Mouse (Mus musculus) CH12.LX (cell line): ENCODE results near the gene Stxbp3. TPM values are rescaled to one million over a fixed set of nuclear protein-coding genes. Genes with fewer than 3 reads are reported as not detected.

ENCODE experiments used
- DNase-seq: peaks from one replicate; pipeline ENCODE4 v3.0.0-alpha.2; 2013; ENCODE audit errors: extremely low read depth
- H3K27ac ChIP-seq: 2 replicates; pipeline ENCODE4 v1.5.1; 2012; ENCODE audit warnings: low read depth, mild to moderate bottlenecking, control low read depth, moderate library complexity; ENCODE audit not compliant: insufficient read depth
- H3K27me3 ChIP-seq: replicated peaks from 2 replicates; pipeline ENCODE3; 2012; ENCODE audit warnings: inconsistent platforms
- H3K36me3 ChIP-seq, 2 experiments: replicated peaks in 1 of 2; 2 replicates each; pipeline versions ENCODE3 to v1.6.1; 2012; ENCODE audit warnings: inconsistent platforms in 1 of 2, low read length in 1 of 2, mild to moderate bottlenecking in 1 of 2, mixed read lengths in 1 of 2, moderate library complexity in 1 of 2; ENCODE audit not compliant: control insufficient read depth in 1 of 2, insufficient read depth in 1 of 2
- H3K4me1 ChIP-seq, 2 experiments: 2 replicates each; pipeline ENCODE4 v1.6.1; 2012; ENCODE audit warnings: inconsistent platforms in 1 of 2, moderate library complexity in 1 of 2; ENCODE audit not compliant: insufficient read depth in 2 of 2, control insufficient read depth in 1 of 2
- H3K4me2 ChIP-seq: 2 replicates; pipeline ENCODE4 v1.6.1; 2012; ENCODE audit warnings: low read depth, mild to moderate bottlenecking, control low read depth; ENCODE audit not compliant: poor library complexity, insufficient read depth, severe bottlenecking
- H3K4me3 ChIP-seq, 3 experiments: fragments of 150-350 bp in 1 of 3; sonication (generic) in 1 of 3; replicated peaks in 1 of 3; 2 replicates each; pipeline versions ENCODE3 to v1.5.1; 2011 to 2012; ENCODE audit warnings: low read depth in 2 of 3, low read length in 2 of 3, mild to moderate bottlenecking in 2 of 3, moderate library complexity in 2 of 3, control low read depth in 1 of 3, improper control_type of control experiment in 1 of 3, inconsistent platforms in 1 of 3, mixed read lengths in 1 of 3; ENCODE audit not compliant: poor library complexity in 1 of 3
- H3K79me2 ChIP-seq: replicated peaks from 2 replicates; pipeline ENCODE4 v1.6.1; 2012; ENCODE audit warnings: mild to moderate bottlenecking, moderate library complexity; ENCODE audit not compliant: control insufficient read depth, poor library complexity, insufficient read depth, severe bottlenecking; ENCODE audit errors: extremely low read depth
- H3K9ac ChIP-seq: 2 replicates; pipeline ENCODE4 v1.6.1; 2012; ENCODE audit warnings: low read depth, mild to moderate bottlenecking, control low read depth, moderate library complexity; ENCODE audit not compliant: insufficient read depth
- H3K9me3 ChIP-seq: replicated peaks from 2 replicates; pipeline ENCODE3; 2012; ENCODE audit warnings: low read length, inconsistent platforms, mixed read lengths
- BHLHE40 ChIP-seq: IDR thresholded peaks from 2 replicates; pipeline ENCODE4 v1.6.1; 2011; ENCODE audit warnings: mild to moderate bottlenecking, low read depth, low read length, improper control_type of control experiment
- CHD1 ChIP-seq: IDR thresholded peaks from 2 replicates; pipeline ENCODE4 v1.6.1; 2012; ENCODE audit warnings: low read depth, low read length, improper control_type of control experiment, inconsistent platforms
- ELF1 ChIP-seq: IDR thresholded peaks from 2 replicates; pipeline ENCODE4 v1.6.1; 2014; ENCODE audit warnings: low read depth, mild to moderate bottlenecking, inconsistent platforms, low read length, improper control_type of control experiment
- EP300 ChIP-seq: IDR thresholded peaks from 2 replicates; pipeline ENCODE4 v1.6.1; 2011; ENCODE audit warnings: low read length, improper control_type of control experiment
- ETS1 ChIP-seq: conservative IDR thresholded peaks from 2 replicates; pipeline ENCODE4 v1.6.1; 2012; ENCODE audit warnings: low read depth, mild to moderate bottlenecking, inconsistent platforms, low read length, improper control_type of control experiment, moderate library complexity
- GABPA ChIP-seq: IDR thresholded peaks from 2 replicates; pipeline ENCODE4 v1.6.1; 2012; ENCODE audit warnings: low read depth, low read length, improper control_type of control experiment, inconsistent platforms; ENCODE audit not compliant: insufficient replicate concordance
- IRF4 ChIP-seq: IDR thresholded peaks from 2 replicates; pipeline ENCODE4 v1.6.1; 2014; ENCODE audit warnings: low read depth, mild to moderate bottlenecking, inconsistent platforms, low read length, improper control_type of control experiment
- JUN ChIP-seq: IDR thresholded peaks from 2 replicates; pipeline ENCODE4 v1.6.1; 2011; ENCODE audit warnings: low read depth, mild to moderate bottlenecking, low read length, improper control_type of control experiment, moderate library complexity; ENCODE audit not compliant: insufficient read depth
- MAFK ChIP-seq: IDR thresholded peaks from 2 replicates; pipeline ENCODE4 v1.6.1; 2011; ENCODE audit warnings: low read length, improper control_type of control experiment; ENCODE audit not compliant: insufficient replicate concordance
- MAX ChIP-seq: IDR thresholded peaks from 2 replicates; pipeline ENCODE4 v1.6.1; 2011; ENCODE audit warnings: low read length, improper control_type of control experiment
- MAZ ChIP-seq: IDR thresholded peaks from 2 replicates; pipeline ENCODE4 v1.6.1; 2012; ENCODE audit warnings: low read depth, mild to moderate bottlenecking, inconsistent platforms, low read length, improper control_type of control experiment, moderate library complexity
- MXI1 ChIP-seq: IDR thresholded peaks from 2 replicates; pipeline ENCODE4 v1.6.1; 2011; ENCODE audit warnings: mild to moderate bottlenecking, low read depth, low read length, improper control_type of control experiment
- MYC ChIP-seq: IDR thresholded peaks from 2 replicates; pipeline ENCODE4 v1.6.1; 2011; ENCODE audit warnings: low read depth, mild to moderate bottlenecking, improper control_type of control experiment, low read length
- NELFE ChIP-seq: IDR thresholded peaks from 2 replicates; pipeline ENCODE4 v1.6.1; 2011; ENCODE audit warnings: low read depth, low read length, improper control_type of control experiment
- NRF1 ChIP-seq: IDR thresholded peaks from 2 replicates; pipeline ENCODE4 v1.6.1; 2014; ENCODE audit warnings: low read depth, mild to moderate bottlenecking, inconsistent platforms, low read length, improper control_type of control experiment, moderate library complexity
- PAX5 ChIP-seq: IDR thresholded peaks from 2 replicates; pipeline ENCODE4 v1.6.1; 2012; ENCODE audit warnings: low read length, inconsistent platforms, mixed read lengths
- POLR2A ChIP-seq: IDR thresholded peaks from 2 replicates; pipeline ENCODE4 v1.6.1; 2011; ENCODE audit warnings: low read depth, mild to moderate bottlenecking, improper control_type of control experiment, low read length
- RCOR1 ChIP-seq: conservative IDR thresholded peaks from 2 replicates; pipeline ENCODE4 v1.6.1; 2012; ENCODE audit warnings: low read depth, mild to moderate bottlenecking, inconsistent platforms, low read length, improper control_type of control experiment
- SIN3A ChIP-seq: IDR thresholded peaks from 2 replicates; pipeline ENCODE4 v1.6.1; 2012; ENCODE audit warnings: low read length, improper control_type of control experiment, inconsistent platforms
- TBP ChIP-seq: conservative IDR thresholded peaks from 2 replicates; pipeline ENCODE4 v1.6.1; 2011; ENCODE audit warnings: low read depth, low read length, improper control_type of control experiment
- TCF12 ChIP-seq: IDR thresholded peaks from 2 replicates; pipeline ENCODE4 v1.6.1; 2014; ENCODE audit warnings: low read depth, mild to moderate bottlenecking, inconsistent platforms, low read length, improper control_type of control experiment
- UBTF ChIP-seq: IDR thresholded peaks from 2 replicates; pipeline ENCODE4 v1.6.1; 2012; ENCODE audit warnings: low read depth, mild to moderate bottlenecking, inconsistent platforms, low read length, improper control_type of control experiment, moderate library complexity
- ZC3H11A ChIP-seq: IDR thresholded peaks from 2 replicates; pipeline ENCODE4 v1.6.1; 2012; ENCODE audit warnings: low read depth, mild to moderate bottlenecking, inconsistent platforms, low read length, improper control_type of control experiment
- ZKSCAN1 ChIP-seq: IDR thresholded peaks from 2 replicates; pipeline ENCODE4 v1.6.1; 2012; ENCODE audit warnings: low read depth, inconsistent platforms, low read length, improper control_type of control experiment, borderline replicate concordance
- ZMIZ1 ChIP-seq: IDR thresholded peaks from 2 replicates; pipeline ENCODE4 v1.6.1; 2012; ENCODE audit warnings: low read depth, mild to moderate bottlenecking, inconsistent platforms, low read length, improper control_type of control experiment
- dilution Hi-C: fragments of 300-500 bp; cut with MboI; formaldehyde crosslinking; loops from 2 replicates; pipeline ENCODE4 v1.14.3; 2020; ENCODE audit warnings: low sequenced_read_pairs; ENCODE audit not compliant: extremely low pct_unique_long_range_greater_than_20kb, extremely low pct_ligation_motif_present
- in situ Hi-C: fragments of 300-500 bp; cut with MboI; formaldehyde crosslinking; loops from 3 replicates; pipeline ENCODE4 v1.14.3; 2019; ENCODE audit warnings: low sequenced_read_pairs, low pct_ligation_motif_present, low pct_unique_long_range_greater_than_20kb, mixed read lengths
- polyA plus RNA-seq: library from polyadenylated mRNA; unstranded; fragments of >175 nt; gene quantifications from 2 replicates; pipeline ENCODE4 v1.2.1, GENCODE M21; 2012; ENCODE audit warnings: low read depth; ENCODE audit not compliant: insufficient read length
- total RNA-seq, 2 experiments: library from RNA; depleted of rRNA; stranded (reverse); fragments of 300-350 nt in 1 of 2; fragments of >200 nt in 1 of 2; gene quantifications; 2 replicates each; pipeline ENCODE4 v1.2.3; 2012 to 2014

Gene Stxbp3
- total and polyA plus RNA-seq, 3 experiments, result 12.1 to 21.5 (median 14.4) TPM

- Histone ChIP-seq H3K4me2 (peak overlapping the region; percentile 37; the same call in 1 of the 2 replicates), H3K4me3 (no peak overlapping the region), H3K79me2 (no peaks in the 10 kb centered on the region), H3K4me1 (peaks cover 32 to 71% of the 10 kb centered on the region in 2 experiments), H3K9me3 (no peaks in the 10 kb centered on the region), H3K9ac (peak overlapping the region; percentile 19; the same call in 1 of the 2 replicates), H3K36me3 (no peaks in the 10 kb centered on the region), H3K27ac (peak overlapping the region; percentile 86), H3K27me3 (no peaks in the 10 kb centered on the region)
- TF ChIP-seq MAZ, result 0 out of 2 replicates have a peak, but pooled peaks have one; percentile 10
- TF ChIP-seq UBTF, result no peak
- TF ChIP-seq MAX, result no peak
- peak; percentile 53; the same call in 1 of the 2 replicates for TF ChIP-seq MAFK
- no peak for TF ChIP-seq TCF12
- no peak for TF ChIP-seq NRF1
- TF ChIP-seq MYC, result no peak
- TF ChIP-seq ETS1, result no peak; the same call in 1 of the 2 replicates
- TF ChIP-seq MXI1, result no peak
- 0 out of 2 replicates have a peak, but pooled peaks have one; percentile 10 for TF ChIP-seq EP300
- no peak for TF ChIP-seq ZMIZ1
- TF ChIP-seq JUN, result no peak
- no peak; the same call in 1 of the 2 replicates for TF ChIP-seq ELF1
- no peak for TF ChIP-seq POLR2A
- TF ChIP-seq GABPA, result no peak
- 0 out of 2 replicates have a peak, but pooled peaks have one; percentile 24 for TF ChIP-seq TBP
- TF ChIP-seq PAX5, result no peak
- TF ChIP-seq ZC3H11A, result no peak
- no peak for TF ChIP-seq BHLHE40
- TF ChIP-seq SIN3A, result no peak
- TF ChIP-seq IRF4, result no peak; the same call in 1 of the 2 replicates
- in situ Hi-C loops (loop anchor here (5.0 kb wide), 1 partner anchor 46 kb away; no protein-coding TSS in a partner anchor), dilution Hi-C loops (no loop called here)
- DNase-seq, result peak; percentile 34
These were observed 15.5 kb upstream of the Stxbp3 start for GRCm38 (mm10) chr3:108855864-108856263.

- TF ChIP-seq MXI1 (peak; percentile 71), NELFE (no peak), ETS1 (peak; percentile 89), CHD1 (no peak), POLR2A (0 out of 2 replicates have a peak, but pooled peaks have one; percentile 22), EP300 (peak; percentile 47; the same call in 1 of the 2 replicates), BHLHE40 (peak; percentile 78), ZKSCAN1 (no peak), RCOR1 (no peak), TCF12 (peak; percentile 48; the same call in 1 of the 2 replicates), UBTF (no peak), IRF4 (peak; percentile 24; the same call in 1 of the 2 replicates)
- peak overlapping the region; percentile 86 for H3K27ac ChIP-seq
- no peaks in the 10 kb centered on the region for H3K27me3 ChIP-seq
- in situ Hi-C loops, result loop anchor here (5.0 kb wide), 1 partner anchor 47 kb away; no protein-coding TSS in a partner anchor
- H3K9ac ChIP-seq, result peak overlapping the region; percentile 5
- H3K79me2 ChIP-seq, result no peaks in the 10 kb centered on the region
- H3K9me3 ChIP-seq, result no peaks in the 10 kb centered on the region
- dilution Hi-C loops, result no loop called here
- H3K36me3 ChIP-seq, result no peaks in the 10 kb centered on the region
- H3K4me3 ChIP-seq, result no peak overlapping the region
- H3K4me2 ChIP-seq, result 0 out of 2 replicates have a peak overlapping the region, but pooled peaks have one; percentile 2
- DNase-seq, result peak; percentile 81
- H3K4me1 ChIP-seq, result peaks cover 33 to 76% of the 10 kb centered on the region in 2 experiments
These were observed 15.0 kb upstream of the Stxbp3 start for GRCm38 (mm10) chr3:108855371-108855770.
